Mouse (Mus musculus) liver, postnatal 0 days (tissue): ENCODE measurements around the gene Gsg1l.

Source experiments
- CTCF ChIP-seq: sonication (generic); IDR thresholded peaks from 2 replicates; pipeline ENCODE4 v1.5.1; 2016; ENCODE audit warnings: antibody characterized with exemption, low read depth
- EP300 ChIP-seq: IDR thresholded peaks from 2 replicates; pipeline ENCODE4 v1.6.1; 2016; ENCODE audit warnings: antibody characterized with exemption, low read depth, mild to moderate bottlenecking

GRCm38 (mm10) chr7:126088155-126088554, 5.9 kb upstream of the Gsg1l start:
- peak; percentile 34 for TF ChIP-seq CTCF
- no peak for TF ChIP-seq EP300
